Mouse (Mus musculus): ENCODE measurements around the gene Gm11236. TPM values are rescaled to one million over a fixed set of nuclear protein-coding genes. Genes with fewer than 3 reads are reported as not detected.
"Not testable (repeated sequence)": the region's sequence is repeated elsewhere in the genome, so short reads cannot be mapped to it uniquely, and the experiment has no call there.

The Gm11236 gene
- total and polyA plus RNA-seq, 3 experiments, result not detected

GRCm38 (mm10) chr4:73683216-73683615 is 45.3 kb downstream of the Gm11236 start, which contains the start of gene Gm428:
Gene Gm428, plus strand, starts transcription at chr4:73683516.
- H3K4me3 ChIP-seq (replicated peaks in 1 of 3; ENCODE audit: low read depth in 2 of 3, low read length in 2 of 3, poor library complexity in 1 of 3); H3K36me3 ChIP-seq (replicated peaks in 1 of 2; ENCODE audit: control insufficient read depth in 1 of 2, insufficient read depth in 1 of 2, low read length in 1 of 2); H3K27ac ChIP-seq (ENCODE audit: insufficient read depth, low read depth); H3K4me2 ChIP-seq (ENCODE audit: insufficient read depth, low read depth, poor library complexity, severe bottlenecking); H3K9me3 ChIP-seq (replicated peaks; ENCODE audit: low read length); H3K79me2 ChIP-seq (replicated peaks; ENCODE audit: control insufficient read depth, extremely low read depth, insufficient read depth, poor library complexity, severe bottlenecking); in situ Hi-C loops (cut with MboI; ENCODE audit: low pct_ligation_motif_present, low pct_unique_long_range_greater_than_20kb, low sequenced_read_pairs); dilution Hi-C loops (cut with MboI; ENCODE audit: extremely low pct_ligation_motif_present, extremely low pct_unique_long_range_greater_than_20kb, low sequenced_read_pairs); H3K9ac ChIP-seq (ENCODE audit: insufficient read depth, low read depth); DNase-seq (ENCODE audit: extremely low read depth); H3K4me1 ChIP-seq (ENCODE audit: control insufficient read depth in 1 of 2, insufficient read depth in 2 of 2); H3K27me3 ChIP-seq (replicated peaks): not testable (repeated sequence)

Other genes starting within 250 kb of the Gm11236 start
- gene Gm11487, start 233.0 kb upstream of the Gm11236 start, total RNA-seq (2012; rRNA removed), result not detected in 2 replicates
- not detected in 2 replicates for gene Gm11487, start 233.0 kb upstream of the Gm11236 start, total RNA-seq (2014; rRNA removed)
- not detected in 2 replicates for gene Gm11487, start 233.0 kb upstream of the Gm11236 start, polyA plus RNA-seq (2012; ENCODE audit: insufficient read length, low read depth)
- gene Gm11238, start 30.2 kb upstream of the Gm11236 start, total RNA-seq (2012; rRNA removed), result not detected in 2 replicates
- gene Gm11238, start 30.2 kb upstream of the Gm11236 start, total RNA-seq (2014; rRNA removed), result not detected in 2 replicates
- not detected in 2 replicates for gene Gm11238, start 30.2 kb upstream of the Gm11236 start, polyA plus RNA-seq (2012; ENCODE audit: insufficient read length, low read depth)
- gene Gm11237, start 15.1 kb upstream of the Gm11236 start, total RNA-seq (2012; rRNA removed), result not detected in 2 replicates
- not detected in 2 replicates for gene Gm11237, start 15.1 kb upstream of the Gm11236 start, total RNA-seq (2014; rRNA removed)
- not detected in 2 replicates for gene Gm11237, start 15.1 kb upstream of the Gm11236 start, polyA plus RNA-seq (2012; ENCODE audit: insufficient read length, low read depth)
- gene Gm11239, start 30.2 kb downstream of the Gm11236 start, total RNA-seq (2012; rRNA removed), result 0.17 TPM in 2 replicates
- gene Gm11239, start 30.2 kb downstream of the Gm11236 start, total RNA-seq (2014; rRNA removed), result not detected in 2 replicates
- gene Gm11239, start 30.2 kb downstream of the Gm11236 start, polyA plus RNA-seq (2012; ENCODE audit: insufficient read length, low read depth), result not detected in 2 replicates
- not detected in 2 replicates for gene Gm428, start 45.4 kb downstream of the Gm11236 start, total RNA-seq (2012; rRNA removed)
- gene Gm428, start 45.4 kb downstream of the Gm11236 start, total RNA-seq (2014; rRNA removed), result not detected in 2 replicates
- not detected in 2 replicates for gene Gm428, start 45.4 kb downstream of the Gm11236 start, polyA plus RNA-seq (2012; ENCODE audit: insufficient read length, low read depth)
- 1.6 and 2.9 TPM in 2 replicates for gene Rasef, start 152.9 kb downstream of the Gm11236 start, total RNA-seq (2012; rRNA removed)
- 0.11 and 0.20 TPM in 2 replicates for gene Rasef, start 152.9 kb downstream of the Gm11236 start, total RNA-seq (2014; rRNA removed)
- gene Rasef, start 152.9 kb downstream of the Gm11236 start, polyA plus RNA-seq (2012; ENCODE audit: insufficient read length, low read depth), result 0.11 and 0.16 TPM in 2 replicates
- not detected in 2 replicates for gene Gm11758, start 238.1 kb downstream of the Gm11236 start, total RNA-seq (2012; rRNA removed)
- gene Gm11758, start 238.1 kb downstream of the Gm11236 start, total RNA-seq (2014; rRNA removed), result not detected in 2 replicates
- gene Gm11758, start 238.1 kb downstream of the Gm11236 start, polyA plus RNA-seq (2012; ENCODE audit: insufficient read length, low read depth), result not detected in 2 replicates

Data from CH12.LX (cell line).